Mouse (Mus musculus): Measurements from ENCODE around the gene Adam15. TPM values are rescaled to one million over a fixed set of nuclear protein-coding genes. Genes with fewer than 3 reads are reported as not detected.

Gene Adam15
- polyA plus RNA-seq (2015; fragmentation: Nextera tagmentation; extraction: Ambion mirVana): 40.4 and 55.2 TPM in 2 replicates

GRCm38 (mm10) chr3:89349869-89350501 lies at the start of gene Adam15:
TSS of gene Adam15 (minus strand) at chr3:89349996.
- no peaks in the 10 kb centered on the region for H3K36me3 ChIP-seq (ENCODE audit: control insufficient read depth, insufficient read depth)
- H3K4me3 ChIP-seq (replicated peaks; ENCODE audit: low read length): peak within 1 kb of the TSS; percentile 69
- H3K4me1 ChIP-seq (replicated peaks; ENCODE audit: control insufficient read depth, insufficient read depth, low read length): peaks cover 12% of the 10 kb centered on the region; the same call in 1 of the 2 replicates

GRCm38 (mm10) chr3:89396654-89397005 lies 46.8 kb upstream of the Adam15 start:
- peak overlapping the region; percentile 61 for H3K4me2 ChIP-seq (ENCODE audit: low read length)
- peaks cover 44% of the 10 kb centered on the region for H3K4me1 ChIP-seq (replicated peaks; ENCODE audit: control insufficient read depth, insufficient read depth, low read length)
- no peak overlapping the region for H3K27ac ChIP-seq (ENCODE audit: low read length)
- peaks cover 4% of the 10 kb centered on the region; the same call in 1 of the 2 replicates for H3K36me3 ChIP-seq (ENCODE audit: control insufficient read depth, insufficient read depth)
- WGBS: 0% methylated on average over 4 of the region's 4 CpGs
- H3K9ac ChIP-seq (replicated peaks; ENCODE audit: low read depth, low read length): no peak overlapping the region; the same call in 1 of the 2 replicates
- H3K9me3 ChIP-seq (ENCODE audit: control insufficient read depth, low read length): no peaks in the 10 kb centered on the region
- ATAC-seq: no peak
- peak overlapping the region; percentile 47; the same call in 1 of the 2 replicates for H3K4me3 ChIP-seq (replicated peaks; ENCODE audit: low read length)
- peaks cover 13% of the 10 kb centered on the region for H3K27me3 ChIP-seq (replicated peaks; ENCODE audit: control insufficient read depth, insufficient read depth, low read length)

More at GRCm38 (mm10) chr3:89349869-89350501, at the start of gene Adam15:
- ATAC-seq: peak; percentile 95
- Histone ChIP-seq H3K4me2 (ENCODE audit: low read length) (peak within 1 kb of the TSS; percentile 97), H3K27me3 (replicated peaks; ENCODE audit: control insufficient read depth, insufficient read depth, low read length) (no peaks in the 10 kb centered on the region), H3K9me3 (ENCODE audit: control insufficient read depth, low read length) (no peaks in the 10 kb centered on the region), H3K9ac (replicated peaks; ENCODE audit: low read depth, low read length) (peak within 1 kb of the TSS; percentile 70), H3K27ac (ENCODE audit: low read length) (peak within 1 kb of the TSS; percentile 84)
- under 1% methylated on average over 58 of the region's 59 CpGs for WGBS

- no peak for ATAC-seq
These were observed 46.2 kb upstream of the Adam15 start for GRCm38 (mm10) chr3:89395806-89396653.

GRCm38 (mm10) chr3:89395419-89395805 lies 45.6 kb upstream of the Adam15 start:
- Histone ChIP-seq H3K4me2 (ENCODE audit: low read length) (peak overlapping the region; percentile 71), H3K27ac (ENCODE audit: low read length) (no peak overlapping the region), H3K36me3 (ENCODE audit: control insufficient read depth, insufficient read depth) (peaks cover 2% of the 10 kb centered on the region; the same call in 1 of the 2 replicates), H3K4me3 (replicated peaks; ENCODE audit: low read length) (peak overlapping the region; percentile 40; the same call in 1 of the 2 replicates), H3K9me3 (ENCODE audit: control insufficient read depth, low read length) (no peaks in the 10 kb centered on the region), H3K9ac (replicated peaks; ENCODE audit: low read depth, low read length) (no peak overlapping the region), H3K27me3 (replicated peaks; ENCODE audit: control insufficient read depth, insufficient read depth, low read length) (peaks cover 13% of the 10 kb centered on the region), H3K4me1 (replicated peaks; ENCODE audit: control insufficient read depth, insufficient read depth, low read length) (peaks cover 55% of the 10 kb centered on the region)
- ATAC-seq: no peak
- WGBS: 4% methylated on average over 10 of the region's 10 CpGs

More at GRCm38 (mm10) chr3:89395806-89396653, 46.2 kb upstream of the Adam15 start:
- no peak overlapping the region for H3K27ac ChIP-seq (ENCODE audit: low read length)
- peak overlapping the region; percentile 47 for H3K4me3 ChIP-seq (replicated peaks; ENCODE audit: low read length)
- no peaks in the 10 kb centered on the region for H3K9me3 ChIP-seq (ENCODE audit: control insufficient read depth, low read length)
- H3K4me1 ChIP-seq (replicated peaks; ENCODE audit: control insufficient read depth, insufficient read depth, low read length): peaks cover 50% of the 10 kb centered on the region
- H3K9ac ChIP-seq (replicated peaks; ENCODE audit: low read depth, low read length): peak overlapping the region; percentile 48
- peaks cover 4% of the 10 kb centered on the region; the same call in 1 of the 2 replicates for H3K36me3 ChIP-seq (ENCODE audit: control insufficient read depth, insufficient read depth)
- WGBS: under 1% methylated on average over 43 of the region's 44 CpGs
- peak overlapping the region; percentile 61 for H3K4me2 ChIP-seq (ENCODE audit: low read length)
- H3K27me3 ChIP-seq (replicated peaks; ENCODE audit: control insufficient read depth, insufficient read depth, low read length): peaks cover 13% of the 10 kb centered on the region

GRCm38 (mm10) chr3:89394894-89395256 lies 45.1 kb upstream of the Adam15 start:
- Histone ChIP-seq H3K27ac (ENCODE audit: low read length) (no peak overlapping the region), H3K4me2 (ENCODE audit: low read length) (peak overlapping the region; percentile 71), H3K4me1 (replicated peaks; ENCODE audit: control insufficient read depth, insufficient read depth, low read length) (peaks cover 55% of the 10 kb centered on the region), H3K36me3 (ENCODE audit: control insufficient read depth, insufficient read depth) (peaks cover under 1% of the 10 kb centered on the region; the same call in 1 of the 2 replicates), H3K27me3 (replicated peaks; ENCODE audit: control insufficient read depth, insufficient read depth, low read length) (peaks cover 13% of the 10 kb centered on the region), H3K4me3 (replicated peaks; ENCODE audit: low read length) (peak overlapping the region; percentile 40), H3K9ac (replicated peaks; ENCODE audit: low read depth, low read length) (0 out of 2 replicates have a peak overlapping the region, but pooled peaks have one; percentile 41), H3K9me3 (ENCODE audit: control insufficient read depth, low read length) (no peaks in the 10 kb centered on the region)
- WGBS: 3% methylated on average over 12 of the region's 12 CpGs
- ATAC-seq: no peak

GRCm38 (mm10) chr3:89394006-89394893 lies 44.5 kb upstream of the Adam15 start, which contains the start of gene Zbtb7b:
TSS of gene Zbtb7b (minus strand) at chr3:89394776.
- Histone ChIP-seq H3K9me3 (ENCODE audit: control insufficient read depth, low read length) (no peaks in the 10 kb centered on the region), H3K36me3 (ENCODE audit: control insufficient read depth, insufficient read depth) (no peaks in the 10 kb centered on the region), H3K9ac (replicated peaks; ENCODE audit: low read depth, low read length) (peak within 1 kb of the TSS; percentile 47), H3K4me3 (replicated peaks; ENCODE audit: low read length) (peak within 1 kb of the TSS; percentile 40), H3K4me1 (replicated peaks; ENCODE audit: control insufficient read depth, insufficient read depth, low read length) (peaks cover 55% of the 10 kb centered on the region), H3K27me3 (replicated peaks; ENCODE audit: control insufficient read depth, insufficient read depth, low read length) (peaks cover 13% of the 10 kb centered on the region), H3K4me2 (ENCODE audit: low read length) (peak within 1 kb of the TSS; percentile 71), H3K27ac (ENCODE audit: low read length) (peak within 1 kb of the TSS; percentile 29)
- under 1% methylated on average over 38 of the region's 42 CpGs for WGBS
- ATAC-seq: peak; percentile 54

GRCm38 (mm10) chr3:89393605-89394004 lies 43.8 kb upstream of the Adam15 start:
- WGBS: 0% methylated on average over 15 of the region's 15 CpGs
- H3K4me3 ChIP-seq (replicated peaks; ENCODE audit: low read length): peak overlapping the region; percentile 40

GRCm38 (mm10) chr3:89392871-89393311 lies 43.1 kb upstream of the Adam15 start:
- Histone ChIP-seq H3K36me3 (ENCODE audit: control insufficient read depth, insufficient read depth) (no peaks in the 10 kb centered on the region), H3K9me3 (ENCODE audit: control insufficient read depth, low read length) (no peaks in the 10 kb centered on the region), H3K9ac (replicated peaks; ENCODE audit: low read depth, low read length) (peak overlapping the region; percentile 44; the same call in 1 of the 2 replicates), H3K4me2 (ENCODE audit: low read length) (peak overlapping the region; percentile 71), H3K27me3 (replicated peaks; ENCODE audit: control insufficient read depth, insufficient read depth, low read length) (peaks cover 13% of the 10 kb centered on the region), H3K4me1 (replicated peaks; ENCODE audit: control insufficient read depth, insufficient read depth, low read length) (peaks cover 61% of the 10 kb centered on the region), H3K27ac (ENCODE audit: low read length) (no peak overlapping the region), H3K4me3 (replicated peaks; ENCODE audit: low read length) (peak overlapping the region; percentile 40)
- no peak for ATAC-seq
- under 1% methylated on average over 16 of the region's 24 CpGs for WGBS

More at GRCm38 (mm10) chr3:89393605-89394004, 43.8 kb upstream of the Adam15 start:
- Histone ChIP-seq H3K9me3 (ENCODE audit: control insufficient read depth, low read length) (no peaks in the 10 kb centered on the region), H3K36me3 (ENCODE audit: control insufficient read depth, insufficient read depth) (no peaks in the 10 kb centered on the region), H3K4me2 (ENCODE audit: low read length) (peak overlapping the region; percentile 71), H3K4me1 (replicated peaks; ENCODE audit: control insufficient read depth, insufficient read depth, low read length) (peaks cover 55% of the 10 kb centered on the region), H3K9ac (replicated peaks; ENCODE audit: low read depth, low read length) (peak overlapping the region; percentile 47), H3K27me3 (replicated peaks; ENCODE audit: control insufficient read depth, insufficient read depth, low read length) (peaks cover 13% of the 10 kb centered on the region), H3K27ac (ENCODE audit: low read length) (peak overlapping the region; percentile 29)
- peak; percentile 93 for ATAC-seq
